Mouse (Mus musculus) CH12.LX (cell line): ENCODE measurements around the gene Lrrc8c. TPM values are rescaled to one million over a fixed set of nuclear protein-coding genes. Genes with fewer than 3 reads are reported as not detected.

Experiments
- DNase-seq: peaks from one replicate; pipeline ENCODE4 v3.0.0-alpha.2; 2013; ENCODE audit errors: extremely low read depth
- H3K27ac ChIP-seq: 2 replicates; pipeline ENCODE4 v1.5.1; 2012; ENCODE audit warnings: low read depth, mild to moderate bottlenecking, control low read depth, moderate library complexity; ENCODE audit not compliant: insufficient read depth
- H3K27me3 ChIP-seq: replicated peaks from 2 replicates; pipeline ENCODE3; 2012; ENCODE audit warnings: inconsistent platforms
- H3K36me3 ChIP-seq, 2 experiments: replicated peaks in 1 of 2; 2 replicates each; pipeline versions ENCODE3 to v1.6.1; 2012; ENCODE audit warnings: inconsistent platforms in 1 of 2, low read length in 1 of 2, mild to moderate bottlenecking in 1 of 2, mixed read lengths in 1 of 2, moderate library complexity in 1 of 2; ENCODE audit not compliant: control insufficient read depth in 1 of 2, insufficient read depth in 1 of 2
- H3K4me1 ChIP-seq, 2 experiments: 2 replicates each; pipeline ENCODE4 v1.6.1; 2012; ENCODE audit warnings: inconsistent platforms in 1 of 2, moderate library complexity in 1 of 2; ENCODE audit not compliant: insufficient read depth in 2 of 2, control insufficient read depth in 1 of 2
- H3K4me2 ChIP-seq: 2 replicates; pipeline ENCODE4 v1.6.1; 2012; ENCODE audit warnings: low read depth, mild to moderate bottlenecking, control low read depth; ENCODE audit not compliant: poor library complexity, insufficient read depth, severe bottlenecking
- H3K4me3 ChIP-seq, 3 experiments: fragments of 150-350 bp in 1 of 3; sonication (generic) in 1 of 3; replicated peaks in 1 of 3; 2 replicates each; pipeline versions ENCODE3 to v1.5.1; 2011 to 2012; ENCODE audit warnings: low read depth in 2 of 3, low read length in 2 of 3, mild to moderate bottlenecking in 2 of 3, moderate library complexity in 2 of 3, control low read depth in 1 of 3, improper control_type of control experiment in 1 of 3, inconsistent platforms in 1 of 3, mixed read lengths in 1 of 3; ENCODE audit not compliant: poor library complexity in 1 of 3
- H3K79me2 ChIP-seq: replicated peaks from 2 replicates; pipeline ENCODE4 v1.6.1; 2012; ENCODE audit warnings: mild to moderate bottlenecking, moderate library complexity; ENCODE audit not compliant: control insufficient read depth, poor library complexity, insufficient read depth, severe bottlenecking; ENCODE audit errors: extremely low read depth
- H3K9ac ChIP-seq: 2 replicates; pipeline ENCODE4 v1.6.1; 2012; ENCODE audit warnings: low read depth, mild to moderate bottlenecking, control low read depth, moderate library complexity; ENCODE audit not compliant: insufficient read depth
- H3K9me3 ChIP-seq: replicated peaks from 2 replicates; pipeline ENCODE3; 2012; ENCODE audit warnings: low read length, inconsistent platforms, mixed read lengths
- CHD1 ChIP-seq: IDR thresholded peaks from 2 replicates; pipeline ENCODE4 v1.6.1; 2012; ENCODE audit warnings: low read depth, low read length, improper control_type of control experiment, inconsistent platforms
- CHD2 ChIP-seq: IDR thresholded peaks from 2 replicates; pipeline ENCODE4 v1.6.1; 2011; ENCODE audit warnings: low read length, improper control_type of control experiment
- E2F4 ChIP-seq: IDR thresholded peaks from 2 replicates; pipeline ENCODE4 v1.6.1; 2011; ENCODE audit warnings: low read depth, low read length, improper control_type of control experiment; ENCODE audit not compliant: insufficient replicate concordance
- ETS1 ChIP-seq: conservative IDR thresholded peaks from 2 replicates; pipeline ENCODE4 v1.6.1; 2012; ENCODE audit warnings: low read depth, mild to moderate bottlenecking, inconsistent platforms, low read length, improper control_type of control experiment, moderate library complexity
- HCFC1 ChIP-seq: IDR thresholded peaks from 2 replicates; pipeline ENCODE4 v1.6.1; 2012; ENCODE audit warnings: low read depth, mild to moderate bottlenecking, inconsistent platforms, low read length, improper control_type of control experiment
- JUN ChIP-seq: IDR thresholded peaks from 2 replicates; pipeline ENCODE4 v1.6.1; 2011; ENCODE audit warnings: low read depth, mild to moderate bottlenecking, low read length, improper control_type of control experiment, moderate library complexity; ENCODE audit not compliant: insufficient read depth
- JUND ChIP-seq: conservative IDR thresholded peaks from 2 replicates; pipeline ENCODE4 v1.6.1; 2011; ENCODE audit warnings: low read depth, low read length, improper control_type of control experiment
- KAT2A ChIP-seq: IDR thresholded peaks from 2 replicates; pipeline ENCODE4 v1.6.1; 2012; ENCODE audit warnings: low read length, improper control_type of control experiment, inconsistent platforms; ENCODE audit not compliant: insufficient replicate concordance
- MAFK ChIP-seq: IDR thresholded peaks from 2 replicates; pipeline ENCODE4 v1.6.1; 2011; ENCODE audit warnings: low read length, improper control_type of control experiment; ENCODE audit not compliant: insufficient replicate concordance
- MAX ChIP-seq: IDR thresholded peaks from 2 replicates; pipeline ENCODE4 v1.6.1; 2011; ENCODE audit warnings: low read length, improper control_type of control experiment
- MAZ ChIP-seq: IDR thresholded peaks from 2 replicates; pipeline ENCODE4 v1.6.1; 2012; ENCODE audit warnings: low read depth, mild to moderate bottlenecking, inconsistent platforms, low read length, improper control_type of control experiment, moderate library complexity
- MEF2A ChIP-seq: IDR thresholded peaks from 2 replicates; pipeline ENCODE4 v1.6.1; 2014; ENCODE audit warnings: low read depth, mild to moderate bottlenecking, inconsistent platforms, low read length, improper control_type of control experiment, borderline replicate concordance
- MXI1 ChIP-seq: IDR thresholded peaks from 2 replicates; pipeline ENCODE4 v1.6.1; 2011; ENCODE audit warnings: mild to moderate bottlenecking, low read depth, low read length, improper control_type of control experiment
- NELFE ChIP-seq: IDR thresholded peaks from 2 replicates; pipeline ENCODE4 v1.6.1; 2011; ENCODE audit warnings: low read depth, low read length, improper control_type of control experiment
- POLR2A ChIP-seq: IDR thresholded peaks from 2 replicates; pipeline ENCODE4 v1.6.1; 2011; ENCODE audit warnings: low read depth, mild to moderate bottlenecking, improper control_type of control experiment, low read length
- POLR2AphosphoS2 ChIP-seq: IDR thresholded peaks from 2 replicates; pipeline ENCODE4 v1.6.1; 2011; ENCODE audit warnings: low read depth, low read length, improper control_type of control experiment
- RAD21 ChIP-seq: IDR thresholded peaks from 2 replicates; pipeline ENCODE4 v1.6.1; 2011; ENCODE audit warnings: low read depth, mild to moderate bottlenecking, low read length, improper control_type of control experiment, moderate library complexity
- SMC3 ChIP-seq: IDR thresholded peaks from 2 replicates; pipeline ENCODE4 v1.6.1; 2011; ENCODE audit warnings: low read depth, low read length, improper control_type of control experiment
- USF1 ChIP-seq: IDR thresholded peaks from 2 replicates; pipeline ENCODE4 v1.6.1; 2014; ENCODE audit warnings: low read depth, mild to moderate bottlenecking, inconsistent platforms, low read length, improper control_type of control experiment
- USF2 ChIP-seq: conservative IDR thresholded peaks from 2 replicates; pipeline ENCODE4 v1.6.1; 2011; ENCODE audit warnings: low read depth, low read length, improper control_type of control experiment
- ZKSCAN1 ChIP-seq: IDR thresholded peaks from 2 replicates; pipeline ENCODE4 v1.6.1; 2012; ENCODE audit warnings: low read depth, inconsistent platforms, low read length, improper control_type of control experiment, borderline replicate concordance
- ZNF384 ChIP-seq: IDR thresholded peaks from 2 replicates; pipeline ENCODE4 v1.6.1; 2012; ENCODE audit warnings: low read depth, low read length, improper control_type of control experiment, inconsistent platforms
- dilution Hi-C: fragments of 300-500 bp; cut with MboI; formaldehyde crosslinking; loops from 2 replicates; pipeline ENCODE4 v1.14.3; 2020; ENCODE audit warnings: low sequenced_read_pairs; ENCODE audit not compliant: extremely low pct_unique_long_range_greater_than_20kb, extremely low pct_ligation_motif_present
- in situ Hi-C: fragments of 300-500 bp; cut with MboI; formaldehyde crosslinking; loops from 3 replicates; pipeline ENCODE4 v1.14.3; 2019; ENCODE audit warnings: low sequenced_read_pairs, low pct_ligation_motif_present, low pct_unique_long_range_greater_than_20kb, mixed read lengths
- polyA plus RNA-seq: library from polyadenylated mRNA; unstranded; fragments of >175 nt; gene quantifications from 2 replicates; pipeline ENCODE4 v1.2.1, GENCODE M21; 2012; ENCODE audit warnings: low read depth; ENCODE audit not compliant: insufficient read length
- total RNA-seq, 2 experiments: library from RNA; depleted of rRNA; stranded (reverse); fragments of 300-350 nt in 1 of 2; fragments of >200 nt in 1 of 2; gene quantifications; 2 replicates each; pipeline ENCODE4 v1.2.3; 2012 to 2014

Gene Lrrc8c
- total and polyA plus RNA-seq, 3 experiments: 3.3 to 10.3 (median 5.9) TPM

GRCm38 (mm10) chr5:105635576-105635975, 116.4 kb downstream of the Lrrc8c start:
- Histone ChIP-seq H3K4me1 (peaks cover 4 to 16% of the 10 kb centered on the region in 2 experiments), H3K4me2 (no peak overlapping the region), H3K27ac (no peak overlapping the region), H3K4me3 (no peak overlapping the region)
- in situ Hi-C loops: no loop called here
- dilution Hi-C loops: no loop called here
- no peak for DNase-seq
- TF ChIP-seq POLR2A (no peak), POLR2AphosphoS2 (no peak), NELFE (no peak), CHD1 (no peak), MAZ (no peak), E2F4 (no peak), MAX (no peak), KAT2A (no peak), SMC3 (no peak), ZKSCAN1 (no peak), JUND (no peak)
- TF ChIP-seq, all 38 proteins: peak for 0
- Histone ChIP-seq H3K27me3 (no peaks in the 10 kb centered on the region), H3K36me3 (no peaks in the 10 kb centered on the region), H3K9me3 (peaks cover 4% of the 10 kb centered on the region), H3K79me2 (no peaks in the 10 kb centered on the region), H3K9ac (no peak overlapping the region)

GRCm38 (mm10) chr5:105636484-105637191, 117.5 kb downstream of the Lrrc8c start:
- H3K9ac ChIP-seq: no peak overlapping the region
- H3K9me3 ChIP-seq: peaks cover 4% of the 10 kb centered on the region
- peaks cover 4 to 16% of the 10 kb centered on the region in 2 experiments for H3K4me1 ChIP-seq
- in situ Hi-C loops: no loop called here
- TF ChIP-seq MAFK (no peak), HCFC1 (no peak), CHD2 (no peak), RAD21 (no peak), JUN (no peak), ETS1 (no peak), MXI1 (no peak), USF2 (no peak), POLR2A (no peak), USF1 (no peak), KAT2A (no peak), ZNF384 (no peak), CHD1 (no peak), MEF2A (no peak)
- H3K4me2 ChIP-seq: no peak overlapping the region
- DNase-seq: no peak
- no peaks in the 10 kb centered on the region for H3K36me3 ChIP-seq
- H3K27me3 ChIP-seq: no peaks in the 10 kb centered on the region
- dilution Hi-C loops: no loop called here
- no peak overlapping the region for H3K4me3 ChIP-seq
- H3K79me2 ChIP-seq: no peaks in the 10 kb centered on the region
- no peak overlapping the region for H3K27ac ChIP-seq
